Mouse (Mus musculus): ENCODE data around the gene Ncapd2.

DNA sequence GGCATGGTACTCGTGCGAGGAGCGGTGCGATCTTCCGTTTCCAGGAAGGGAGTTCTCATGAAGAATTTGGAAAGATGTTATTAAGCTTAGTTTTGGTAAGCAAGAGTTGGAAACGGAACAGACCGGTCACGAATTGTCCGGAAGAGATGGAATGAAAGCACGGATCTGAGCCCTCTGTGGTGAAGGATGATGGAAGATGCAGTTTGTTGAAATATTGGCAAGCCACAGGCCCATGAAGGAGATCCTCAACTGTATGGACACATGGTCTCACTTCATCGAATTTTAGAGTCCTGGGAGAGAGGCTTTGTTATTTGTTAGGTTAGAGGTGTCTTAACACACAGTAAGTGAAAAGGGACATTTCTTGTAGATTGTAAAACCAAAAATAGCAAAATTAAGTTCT, 59.0 kb downstream of the Ncapd2 start:
- TF ChIP-seq HCFC1 (IDR thresholded peaks at IDR 0.05; ENCODE audit: borderline replicate concordance, insufficient read depth, low read length) (no peak), ZNF384 (IDR thresholded peaks at IDR 0.05; ENCODE audit: low read depth, low read length) (no peak)

All from ES-E14 (cell line).